Mouse (Mus musculus) heart, embryonic 11.5 days (tissue): ENCODE measurements around the gene 1700088E04Rik. TPM values are rescaled to one million over a fixed set of nuclear protein-coding genes. Genes with fewer than 3 reads are reported as not detected.

ENCODE experiments used
- ATAC-seq: fragments of 200-750 bp; cut with Nextera tagmentation; replicated peaks from 2 replicates; pipeline ENCODE4 v1.8.0; 2017; ENCODE audit warnings: moderate library complexity; ENCODE audit not compliant: insufficient number of reproducible peaks, low FRiP score, low TSS enrichment
- H3K27ac ChIP-seq: fragments of 300-500 bp; sonication (generic); 2 replicates; pipeline ENCODE4 v1.5.1; 2014; ENCODE audit warnings: mild to moderate bottlenecking, low read depth, low read length
- H3K27me3 ChIP-seq: fragments of 300-500 bp; sonication (generic); 2 replicates; pipeline ENCODE4 v1.6.1; 2014; ENCODE audit warnings: mild to moderate bottlenecking, low read length, mixed read lengths; ENCODE audit not compliant: control insufficient read depth, insufficient read depth
- H3K36me3 ChIP-seq: fragments of 300-500 bp; sonication (generic); 2 replicates; pipeline ENCODE4 v1.6.1; 2014; ENCODE audit warnings: mild to moderate bottlenecking, low read length, moderate library complexity, mixed read lengths; ENCODE audit not compliant: control insufficient read depth, insufficient read depth
- H3K4me1 ChIP-seq: fragments of 300-500 bp; sonication (generic); 2 replicates; pipeline ENCODE4 v1.6.1; 2014; ENCODE audit warnings: low read length; ENCODE audit not compliant: control insufficient read depth, insufficient read depth
- H3K4me2 ChIP-seq: fragments of 300-500 bp; sonication (generic); 2 replicates; pipeline ENCODE4 v1.6.1; 2014; ENCODE audit warnings: mild to moderate bottlenecking, moderate library complexity
- H3K4me3 ChIP-seq: fragments of 300-500 bp; sonication (generic); 2 replicates; pipeline ENCODE4 v1.5.1; 2014; ENCODE audit warnings: low read depth, low read length
- H3K9ac ChIP-seq: fragments of 300-500 bp; sonication (generic); 2 replicates; pipeline ENCODE4 v1.6.1; 2014; ENCODE audit warnings: mild to moderate bottlenecking, low read depth, low read length, moderate library complexity
- H3K9me3 ChIP-seq: fragments of 300-500 bp; sonication (generic); replicated peaks from 2 replicates; pipeline ENCODE4 v1.6.1; 2016; ENCODE audit warnings: low read length; ENCODE audit not compliant: control insufficient read depth
- WGBS: fragments of 180-500 bp; shearing (Covaris S2); extraction: QIAGEN DNeasy Blood & Tissue Kit; methylation state at CpG from one replicate; pipeline ENCODE4 v1.1.7; 2014; ENCODE audit not compliant: insufficient replicate concordance; 5-methylcytosine and 5-hydroxymethylcytosine counted together
- polyA plus RNA-seq: library from polyadenylated mRNA; unstranded; fragments of >200 nt; fragmentation: Nextera tagmentation; extraction: Ambion mirVana; gene quantifications from 2 replicates; pipeline ENCODE4 v1.2.1, GENCODE M21; 2014

Gene 1700088E04Rik
- polyA plus RNA-seq, 1 experiment from 2014 or later: 7.1 TPM

DNA sequence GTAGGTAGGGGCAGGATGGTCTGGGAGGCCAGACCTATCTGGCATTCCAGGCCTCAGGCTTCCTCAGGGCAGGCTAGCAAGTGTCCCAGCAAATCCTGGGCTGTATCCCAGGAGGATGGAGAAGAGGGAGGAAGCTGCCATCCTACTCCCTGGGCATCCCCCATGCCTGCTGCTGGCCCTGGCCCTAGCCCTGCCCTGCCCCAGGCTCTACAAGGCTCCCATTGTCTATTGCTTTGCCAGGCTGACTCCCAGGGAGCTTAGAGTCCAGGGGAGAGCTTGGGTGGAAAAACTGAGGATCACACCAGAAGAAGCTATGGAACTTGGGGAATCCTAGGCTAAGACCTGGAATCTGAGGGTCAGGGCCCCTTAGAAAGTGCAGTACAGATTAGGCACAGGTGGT, 39.5 kb downstream of the 1700088E04Rik start:
- peaks cover 53% of the 10 kb centered on the region for H3K4me1 ChIP-seq
- no peak for ATAC-seq
- H3K36me3 ChIP-seq: no peaks in the 10 kb centered on the region
- no peaks in the 10 kb centered on the region for H3K9me3 ChIP-seq
- peak overlapping the region; percentile 25; the same call in 1 of the 2 replicates for H3K27ac ChIP-seq
- H3K4me2 ChIP-seq: no peak overlapping the region
- H3K27me3 ChIP-seq: no peaks in the 10 kb centered on the region
- H3K4me3 ChIP-seq: no peak overlapping the region
- H3K9ac ChIP-seq: peak overlapping the region; percentile 50; the same call in 1 of the 2 replicates

DNA sequence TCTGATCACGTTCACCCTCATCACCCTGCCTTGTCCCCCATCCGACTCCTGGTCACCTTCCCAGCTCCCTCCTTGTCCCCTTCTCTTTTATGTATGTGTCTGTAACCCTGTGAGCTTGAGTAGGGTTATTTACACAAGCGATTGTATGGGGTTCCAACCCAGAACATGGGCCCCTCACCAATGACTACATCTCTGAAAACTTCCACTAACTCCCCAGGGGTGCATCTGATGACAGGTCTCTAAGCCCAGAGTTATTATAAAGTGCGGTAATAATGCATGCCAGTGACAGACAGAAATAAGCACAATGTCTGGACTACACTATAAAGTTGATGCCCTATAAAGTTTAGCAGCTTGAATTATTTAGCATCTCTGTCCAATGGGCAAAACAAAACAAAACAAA, 40.7 kb downstream of the 1700088E04Rik start:
- no peaks in the 10 kb centered on the region for H3K27me3 ChIP-seq
- H3K4me1 ChIP-seq: peaks cover 60% of the 10 kb centered on the region
- ATAC-seq: no peak
- H3K27ac ChIP-seq: 0 out of 2 replicates have a peak overlapping the region, but pooled peaks have one; percentile 96
- H3K9ac ChIP-seq: no peak overlapping the region
- H3K36me3 ChIP-seq: no peaks in the 10 kb centered on the region
- H3K4me3 ChIP-seq: no peak overlapping the region
- H3K9me3 ChIP-seq: no peaks in the 10 kb centered on the region
- no peak overlapping the region for H3K4me2 ChIP-seq
- WGBS: 68% methylated on average over 4 of the region's 4 CpGs

DNA sequence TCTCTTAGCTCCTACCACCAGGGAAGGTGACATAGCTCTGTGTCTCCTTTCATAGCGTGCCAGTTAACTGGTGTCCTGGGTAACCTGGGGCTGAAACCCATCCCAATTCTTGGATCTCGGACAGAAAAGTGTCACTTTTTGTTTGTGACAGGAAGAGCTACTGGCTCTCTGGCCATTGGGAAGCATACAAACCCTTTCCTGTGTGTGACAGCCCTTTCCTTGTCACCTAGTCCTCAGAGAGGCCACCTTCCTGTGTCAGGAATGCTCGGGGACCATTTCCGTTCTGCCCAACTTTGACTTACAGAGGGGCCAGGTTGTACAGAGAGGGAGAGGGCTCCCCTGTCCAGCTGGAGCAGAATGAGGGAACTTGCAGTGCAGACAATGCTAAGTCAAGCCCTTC, 41.6 kb downstream of the 1700088E04Rik start:
- H3K36me3 ChIP-seq: peaks cover 1% of the 10 kb centered on the region; the same call in 1 of the 2 replicates
- H3K4me2 ChIP-seq: 0 out of 2 replicates have a peak overlapping the region, but pooled peaks have one; percentile 11
- H3K27ac ChIP-seq: peak overlapping the region; percentile 96
- no peak for ATAC-seq
- 41% methylated on average over 4 of the region's 4 CpGs for WGBS
- H3K9me3 ChIP-seq: no peaks in the 10 kb centered on the region
- no peak overlapping the region for H3K4me3 ChIP-seq
- peaks cover 60% of the 10 kb centered on the region for H3K4me1 ChIP-seq
- H3K9ac ChIP-seq: no peak overlapping the region
- H3K27me3 ChIP-seq: no peaks in the 10 kb centered on the region

DNA sequence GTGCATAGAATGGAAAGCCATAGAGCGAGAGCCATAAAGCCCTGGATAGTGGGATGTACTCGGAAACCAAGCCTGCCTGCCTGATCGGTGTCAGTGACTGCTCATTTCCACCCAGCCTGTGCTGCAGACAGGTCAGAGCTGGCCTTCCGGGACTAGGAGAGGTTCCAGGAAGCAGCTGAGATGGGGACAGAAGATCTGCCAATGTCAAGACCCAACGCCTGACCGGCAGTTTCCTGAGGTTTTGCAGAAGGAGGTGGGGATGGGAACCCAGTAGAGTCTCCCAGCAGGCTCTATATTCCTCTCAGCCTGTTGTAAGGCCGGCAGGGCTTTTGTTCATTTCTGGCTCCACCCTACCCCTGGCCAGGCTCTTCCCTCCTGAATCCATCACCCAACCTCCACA, 42.2 kb downstream of the 1700088E04Rik start:
- Histone ChIP-seq H3K27ac (peak overlapping the region; percentile 96), H3K4me2 (peak overlapping the region; percentile 11; the same call in 1 of the 2 replicates), H3K9ac (peak overlapping the region; percentile 58), H3K9me3 (no peaks in the 10 kb centered on the region), H3K36me3 (peaks cover 5% of the 10 kb centered on the region; the same call in 1 of the 2 replicates), H3K4me1 (peaks cover 60% of the 10 kb centered on the region), H3K4me3 (no peak overlapping the region), H3K27me3 (no peaks in the 10 kb centered on the region)
- WGBS: 38% methylated on average over 7 of the region's 7 CpGs
- no peak for ATAC-seq

DNA sequence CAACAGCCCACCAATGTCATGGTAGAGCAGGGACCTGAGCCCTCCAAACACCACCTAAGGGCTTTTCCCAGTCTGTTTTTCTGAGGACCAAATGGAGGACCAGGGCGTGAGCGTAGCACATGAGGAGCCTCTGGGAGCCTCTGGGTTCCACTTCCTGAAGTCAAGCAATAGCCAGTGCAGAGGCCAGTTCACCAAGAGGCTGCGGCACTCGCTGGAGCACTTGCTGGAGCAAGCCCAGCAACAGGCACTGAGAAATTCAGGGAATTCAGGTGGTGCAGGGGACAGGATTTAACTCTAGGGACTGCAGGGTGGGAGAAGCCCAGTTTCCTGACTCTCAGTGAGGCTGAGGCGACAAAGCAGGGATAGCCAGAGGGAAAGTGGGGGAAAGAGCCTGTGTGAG, 42.8 kb downstream of the 1700088E04Rik start:
- 46% methylated on average over 5 of the region's 5 CpGs for WGBS
- no peaks in the 10 kb centered on the region for H3K9me3 ChIP-seq
- peaks cover 60% of the 10 kb centered on the region for H3K4me1 ChIP-seq
- peak overlapping the region; percentile 44; the same call in 1 of the 2 replicates for H3K4me2 ChIP-seq
- no peaks in the 10 kb centered on the region for H3K27me3 ChIP-seq
- ATAC-seq: no peak
- H3K36me3 ChIP-seq: peaks cover 9% of the 10 kb centered on the region; the same call in 1 of the 2 replicates
- no peak overlapping the region for H3K4me3 ChIP-seq
- H3K9ac ChIP-seq: peak overlapping the region; percentile 58
- H3K27ac ChIP-seq: peak overlapping the region; percentile 96

DNA sequence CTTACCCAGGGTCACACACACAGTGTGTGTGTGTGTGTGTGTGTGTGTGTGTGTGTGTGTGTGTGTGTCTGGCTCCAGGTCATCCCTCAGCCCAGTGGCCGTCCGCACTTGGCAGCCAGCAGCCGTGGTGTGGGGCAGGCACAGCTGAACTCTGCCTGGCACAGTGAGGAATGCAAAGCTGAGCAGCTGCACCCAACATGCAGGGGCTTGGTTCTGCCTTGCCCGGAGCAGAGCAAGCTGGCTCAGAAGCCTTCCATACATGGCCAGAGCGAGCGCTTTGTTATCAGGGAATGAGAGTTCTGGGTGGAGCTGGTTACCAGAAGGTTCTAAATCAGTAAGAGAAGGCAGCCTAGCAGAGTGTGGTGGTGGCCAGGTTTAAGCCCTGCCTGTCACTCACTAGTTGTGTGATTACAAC, 43.4 kb downstream of the 1700088E04Rik start:
- peak overlapping the region; percentile 44 for H3K4me2 ChIP-seq
- no peaks in the 10 kb centered on the region for H3K9me3 ChIP-seq
- H3K36me3 ChIP-seq: peaks cover 9% of the 10 kb centered on the region; the same call in 1 of the 2 replicates
- H3K27me3 ChIP-seq: no peaks in the 10 kb centered on the region
- ATAC-seq: peak; percentile 62
- peaks cover 60% of the 10 kb centered on the region for H3K4me1 ChIP-seq
- H3K9ac ChIP-seq: peak overlapping the region; percentile 58; the same call in 1 of the 2 replicates
- H3K4me3 ChIP-seq: no peak overlapping the region
- H3K27ac ChIP-seq: peak overlapping the region; percentile 96
- WGBS: 8% methylated on average over 6 of the region's 6 CpGs

DNA sequence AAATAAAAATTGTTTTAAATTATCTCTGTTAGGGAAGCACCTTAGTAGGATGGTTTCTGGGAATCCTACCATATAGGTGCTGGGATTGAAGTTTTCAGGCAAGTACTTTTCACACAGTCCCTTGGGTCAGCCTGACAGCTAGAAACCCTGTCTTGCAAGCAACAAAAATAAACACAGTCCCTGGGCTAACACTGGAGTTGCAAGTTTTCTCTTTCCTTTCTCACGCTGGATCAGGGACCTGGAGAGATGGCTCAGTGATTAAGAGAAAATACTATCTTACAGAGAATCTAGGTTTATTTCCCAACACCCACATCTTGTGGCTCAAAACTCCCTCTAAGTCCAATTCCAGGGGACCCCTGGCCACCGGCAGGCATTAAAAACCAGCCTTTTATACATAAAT, 43.9 kb downstream of the 1700088E04Rik start:
- Histone ChIP-seq H3K4me3 (no peak overlapping the region), H3K4me1 (peaks cover 58% of the 10 kb centered on the region)

DNA sequence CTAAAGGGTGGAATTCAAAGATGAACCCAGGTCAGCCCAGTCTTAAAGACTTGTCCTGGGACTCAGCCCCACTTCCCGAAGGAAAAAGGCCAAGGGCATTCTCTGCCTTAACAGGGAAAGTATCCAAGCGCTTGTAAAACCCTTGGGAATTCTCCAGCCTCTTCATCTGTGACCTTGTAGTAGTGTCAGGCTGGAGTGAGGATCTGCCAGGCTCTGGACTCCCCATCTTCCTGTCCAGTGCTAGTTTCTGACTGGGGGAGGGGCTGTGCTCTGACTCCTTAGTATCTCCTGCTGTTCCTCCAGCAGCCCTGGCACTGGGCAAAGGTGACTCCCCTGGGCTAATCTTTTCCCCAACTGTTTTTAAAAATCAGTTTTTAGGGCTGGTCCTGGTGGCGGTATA, 44.5 kb downstream of the 1700088E04Rik start:
- ATAC-seq: no peak
- WGBS: 42% methylated on average over 3 of the region's 3 CpGs
- no peaks in the 10 kb centered on the region for H3K9me3 ChIP-seq
- H3K27me3 ChIP-seq: no peaks in the 10 kb centered on the region
- H3K36me3 ChIP-seq: peaks cover 15% of the 10 kb centered on the region
- H3K4me2 ChIP-seq: no peak overlapping the region; the same call in 1 of the 2 replicates
- 0 out of 2 replicates have a peak overlapping the region, but pooled peaks have one; percentile 43 for H3K9ac ChIP-seq
- H3K27ac ChIP-seq: peak overlapping the region; percentile 96
- H3K4me3 ChIP-seq: no peak overlapping the region
- peaks cover 53% of the 10 kb centered on the region for H3K4me1 ChIP-seq

More for the DNA sequence above, 43.9 kb downstream of the 1700088E04Rik start:
- Histone ChIP-seq H3K9me3 (no peaks in the 10 kb centered on the region), H3K36me3 (peaks cover 11% of the 10 kb centered on the region), H3K27me3 (no peaks in the 10 kb centered on the region), H3K9ac (peak overlapping the region; percentile 58; the same call in 1 of the 2 replicates), H3K27ac (peak overlapping the region; percentile 96), H3K4me2 (peak overlapping the region; percentile 44)
- no peak for ATAC-seq
- WGBS: 24% methylated on average over 2 of the region's 2 CpGs

DNA sequence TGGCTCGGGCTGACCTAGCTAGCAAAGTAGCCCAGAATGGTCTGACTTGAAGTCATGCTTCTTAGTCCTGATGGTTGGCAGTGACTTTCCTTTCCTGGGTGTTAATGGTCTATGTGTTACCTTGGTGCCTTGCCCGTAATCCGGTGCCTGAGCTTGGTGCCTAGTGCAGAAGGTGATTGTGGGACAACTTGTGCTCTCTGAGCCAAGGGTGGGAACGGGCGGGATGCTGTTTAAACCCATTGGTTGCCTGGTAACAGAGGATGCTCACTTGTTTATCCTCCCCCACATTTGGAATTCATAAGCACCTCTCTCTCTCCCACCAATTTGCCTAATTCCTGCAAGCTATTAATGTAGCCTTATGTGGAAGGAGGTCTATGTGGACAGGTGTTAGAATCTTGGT, 45.6 kb downstream of the 1700088E04Rik start:
- peaks cover 44% of the 10 kb centered on the region for H3K4me1 ChIP-seq

More for the DNA sequence above, 45.6 kb downstream of the 1700088E04Rik start:
- ATAC-seq: no peak
- no peaks in the 10 kb centered on the region for H3K27me3 ChIP-seq
- H3K27ac ChIP-seq: no peak overlapping the region
- H3K4me2 ChIP-seq: no peak overlapping the region
- no peak overlapping the region for H3K4me3 ChIP-seq
- H3K9me3 ChIP-seq: no peaks in the 10 kb centered on the region
- peaks cover 20% of the 10 kb centered on the region for H3K36me3 ChIP-seq
- no peak overlapping the region for H3K9ac ChIP-seq
- 85% methylated on average over 5 of the region's 5 CpGs for WGBS
